In the genomic region with DNA sequence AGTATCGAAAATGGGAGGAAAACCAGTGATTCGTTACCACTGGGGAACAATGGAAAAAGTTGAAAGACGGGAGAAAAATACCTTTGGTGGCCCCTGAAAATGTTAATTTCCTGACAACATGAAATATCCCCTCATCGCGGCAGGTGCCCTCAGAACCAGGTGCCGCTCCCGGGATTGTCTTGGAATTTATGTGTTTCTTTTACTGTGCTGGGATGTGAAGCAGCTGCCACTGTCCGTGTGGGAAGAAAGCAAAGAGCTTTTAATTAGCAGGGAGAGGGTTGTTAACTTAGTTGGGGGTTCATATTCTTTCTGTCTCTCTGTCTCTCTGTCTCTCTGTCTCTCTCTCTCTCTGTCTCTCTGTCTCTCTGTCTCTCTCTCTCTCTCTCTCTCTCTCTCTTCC, we compare ENCODE assay signal across 22 mouse cellular contexts.
DNase-seq lines count a peak whose midpoint lies in the region; ATAC-seq lines count a peak whose summit lies in the region.
"Had no signal": no experiment of that assay in that cellular context is flagged by ENCODE, and none has a peak within 500 bp of the region (broad histone marks: within the 10 kb centered on the region; RNA-seq: fewer than 3 reads in every experiment).

No protein-coding gene starts in this region.

- DNase-seq in heart, postnatal 25 days (ENCODE audit: low spot score) = no peak
- DNase-seq in hindbrain, embryonic 14.5 days (ENCODE audit: low spot score) = peak; percentile 30
- no peak for DNase-seq in adrenal gland, postnatal 4 days (ENCODE audit: low spot score in 2 of 2)
- DNase-seq: adrenal gland, postnatal 25 days; cerebellum, adult 18-20 months; cerebellum, postnatal 25 days; embryo, embryonic 11 days; gastrocnemius, postnatal 25 days; heart, postnatal 10 days; layer of hippocampus, postnatal 36 days; liver, embryonic 13.5 days; lung, postnatal 4 days; thymus, adult 18-20 months had no signal

- intact Hi-C loops in heart, postnatal 25 days (cut with DNase I) = no loop called here

- H3K4me1 ChIP-seq in heart, embryonic 13.5 days = no peaks in the 10 kb centered on the region
- H3K4me1 ChIP-seq in forebrain, embryonic 15.5 days = no peaks in the 10 kb centered on the region
- no peaks in the 10 kb centered on the region; the same call in 1 of the 2 replicates for H3K4me1 ChIP-seq in hindbrain, embryonic 14.5 days (replicated peaks; ENCODE audit: control insufficient read depth, insufficient read depth, low read length)
- no peaks in the 10 kb centered on the region; the same call in 1 of the 2 replicates for H3K4me1 ChIP-seq in neural tube, embryonic 12.5 days
- H3K4me1 ChIP-seq in kidney, embryonic 14.5 days (ENCODE audit: control insufficient read depth, insufficient read depth, low read length) = no peaks in the 10 kb centered on the region
- H3K4me1 ChIP-seq: limb, embryonic 13.5 days; liver, embryonic 13.5 days; lung, embryonic 15.5 days; stomach, embryonic 15.5 days had no signal

- no peak overlapping the region for H3K27ac ChIP-seq in heart, embryonic 13.5 days (replicated peaks)
- no peak overlapping the region for H3K27ac ChIP-seq in forebrain, embryonic 15.5 days (replicated peaks)
- no peak overlapping the region for H3K27ac ChIP-seq in hindbrain, embryonic 14.5 days
- H3K27ac ChIP-seq in neural tube, embryonic 12.5 days = no peak overlapping the region
- no peak overlapping the region for H3K27ac ChIP-seq in kidney, embryonic 14.5 days (ENCODE audit: low read depth, low read length)
- H3K27ac ChIP-seq: limb, embryonic 13.5 days; liver, embryonic 13.5 days; lung, embryonic 15.5 days; stomach, embryonic 15.5 days had no signal

- H3K27me3 ChIP-seq in heart, embryonic 13.5 days (replicated peaks) = no peaks in the 10 kb centered on the region
- H3K27me3 ChIP-seq in forebrain, embryonic 15.5 days = no peaks in the 10 kb centered on the region
- no peaks in the 10 kb centered on the region for H3K27me3 ChIP-seq in hindbrain, embryonic 14.5 days (ENCODE audit: control insufficient read depth, insufficient read depth, low read length)
- H3K27me3 ChIP-seq in neural tube, embryonic 12.5 days (replicated peaks) = no peaks in the 10 kb centered on the region
- H3K27me3 ChIP-seq in kidney, embryonic 14.5 days (ENCODE audit: control insufficient read depth, insufficient read depth, low read length) = no peaks in the 10 kb centered on the region
- H3K27me3 ChIP-seq: CH12.LX; limb, embryonic 13.5 days; liver, embryonic 13.5 days; lung, embryonic 15.5 days; stomach, embryonic 15.5 days had no signal

- no peak overlapping the region for H3K4me3 ChIP-seq in heart, embryonic 13.5 days
- H3K4me3 ChIP-seq in forebrain, embryonic 15.5 days = no peak overlapping the region
- no peak overlapping the region for H3K4me3 ChIP-seq in hindbrain, embryonic 14.5 days (replicated peaks; ENCODE audit: low read length)
- H3K4me3 ChIP-seq in neural tube, embryonic 12.5 days = no peak overlapping the region
- H3K4me3 ChIP-seq in kidney, embryonic 14.5 days (ENCODE audit: low read length) = no peak overlapping the region
- H3K4me3 ChIP-seq: limb, embryonic 13.5 days; liver, embryonic 13.5 days; lung, embryonic 15.5 days; stomach, embryonic 15.5 days had no signal

- H3K36me3 ChIP-seq in heart, embryonic 13.5 days = no peaks in the 10 kb centered on the region
- no peaks in the 10 kb centered on the region for H3K36me3 ChIP-seq in forebrain, embryonic 15.5 days
- no peaks in the 10 kb centered on the region for H3K36me3 ChIP-seq in hindbrain, embryonic 14.5 days (replicated peaks; ENCODE audit: control insufficient read depth, insufficient read depth)
- no peaks in the 10 kb centered on the region for H3K36me3 ChIP-seq in neural tube, embryonic 12.5 days
- no peaks in the 10 kb centered on the region for H3K36me3 ChIP-seq in kidney, embryonic 14.5 days (ENCODE audit: control insufficient read depth, insufficient read depth, low read length)
- H3K36me3 ChIP-seq: limb, embryonic 13.5 days; liver, embryonic 13.5 days; lung, embryonic 15.5 days; stomach, embryonic 15.5 days had no signal

- H3K9ac ChIP-seq in heart, embryonic 13.5 days = no peak overlapping the region
- no peak overlapping the region for H3K9ac ChIP-seq in forebrain, embryonic 15.5 days (replicated peaks)
- no peak overlapping the region for H3K9ac ChIP-seq in hindbrain, embryonic 14.5 days
- H3K9ac ChIP-seq in neural tube, embryonic 12.5 days = no peak overlapping the region
- no peak overlapping the region for H3K9ac ChIP-seq in kidney, embryonic 14.5 days (ENCODE audit: low read depth, low read length)
- H3K9ac ChIP-seq: limb, embryonic 13.5 days; liver, embryonic 13.5 days; lung, embryonic 15.5 days; stomach, embryonic 15.5 days had no signal

- no peaks in the 10 kb centered on the region for H3K9me3 ChIP-seq in heart, embryonic 13.5 days
- no peaks in the 10 kb centered on the region for H3K9me3 ChIP-seq in forebrain, embryonic 15.5 days
- H3K9me3 ChIP-seq in hindbrain, embryonic 14.5 days (ENCODE audit: control insufficient read depth, low read length) = no peaks in the 10 kb centered on the region
- H3K9me3 ChIP-seq in neural tube, embryonic 12.5 days = no peaks in the 10 kb centered on the region
- H3K9me3 ChIP-seq in kidney, embryonic 14.5 days (ENCODE audit: control insufficient read depth, low read length) = no peaks in the 10 kb centered on the region
- H3K9me3 ChIP-seq: limb, embryonic 13.5 days; liver, embryonic 13.5 days; lung, embryonic 15.5 days; stomach, embryonic 15.5 days had no signal

- 46% methylated on average over 8 of the region's 8 CpGs for WGBS in heart, embryonic 13.5 days
- 33% methylated on average over 8 of the region's 8 CpGs for WGBS in forebrain, embryonic 15.5 days
- 43% methylated on average over 8 of the region's 8 CpGs for WGBS in hindbrain, embryonic 14.5 days
- WGBS in neural tube, embryonic 12.5 days = 24% methylated on average over 8 of the region's 8 CpGs
- WGBS in kidney, embryonic 14.5 days = 42% methylated on average over 8 of the region's 8 CpGs

- ATAC-seq in heart, embryonic 13.5 days (ENCODE audit: extremely low read depth, insufficient number of reproducible peaks, low FRiP score, low TSS enrichment) = no peak
- no peak for ATAC-seq in forebrain, embryonic 15.5 days (replicated peaks)
- no peak for ATAC-seq in hindbrain, embryonic 14.5 days (ENCODE audit: low FRiP score)
- peak; percentile 58; the same call in 1 of the 2 replicates for ATAC-seq in neural tube, embryonic 12.5 days (ENCODE audit: low FRiP score, low read depth)
- no peak for ATAC-seq in kidney, embryonic 14.5 days (ENCODE audit: low FRiP score, low TSS enrichment)
- ATAC-seq: intestine, embryonic 16.5 days had no signal

- H3K4me2 ChIP-seq in heart, embryonic 13.5 days = peak overlapping the region; percentile 27; the same call in 1 of the 2 replicates
- peak overlapping the region; percentile 25 for H3K4me2 ChIP-seq in forebrain, embryonic 15.5 days (replicated peaks)
- peak overlapping the region; percentile 16 for H3K4me2 ChIP-seq in hindbrain, embryonic 14.5 days (replicated peaks)
- H3K4me2 ChIP-seq in neural tube, embryonic 12.5 days (replicated peaks) = peak overlapping the region; percentile 40
- no peak overlapping the region for H3K4me2 ChIP-seq in kidney, embryonic 14.5 days (replicated peaks; ENCODE audit: low read depth, low read length)
- H3K4me2 ChIP-seq: limb, embryonic 13.5 days; liver, embryonic 13.5 days; stomach, embryonic 15.5 days had no signal
